Mouse (Mus musculus): ENCODE measurements around the gene Gm45140.

Gm45140 gene

DNA sequence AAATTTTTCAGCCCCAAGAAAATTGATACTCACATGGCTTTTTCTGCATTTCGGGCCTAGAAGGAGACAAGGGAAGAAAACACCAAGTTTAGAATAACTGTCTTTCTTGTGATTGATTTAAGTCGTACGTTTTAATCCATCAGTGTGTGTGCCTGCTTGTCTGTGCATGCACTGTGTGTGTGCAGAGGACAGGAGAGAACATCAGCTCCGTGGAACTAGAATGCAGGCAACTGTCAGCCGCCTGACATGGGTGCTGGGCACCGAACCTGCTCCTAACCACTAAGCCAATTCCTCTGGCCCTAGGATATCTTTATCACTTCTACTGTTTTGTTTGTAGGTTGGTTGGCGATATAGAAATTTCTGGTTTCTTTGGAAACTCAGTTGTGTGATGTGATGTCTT, at the start of gene Gm45140:
Gene Gm45140, minus strand, starts transcription at position 101 of the 400 bp plus-strand sequence.
- no peak for DNase-seq (ENCODE audit: low spot score)

DNA sequence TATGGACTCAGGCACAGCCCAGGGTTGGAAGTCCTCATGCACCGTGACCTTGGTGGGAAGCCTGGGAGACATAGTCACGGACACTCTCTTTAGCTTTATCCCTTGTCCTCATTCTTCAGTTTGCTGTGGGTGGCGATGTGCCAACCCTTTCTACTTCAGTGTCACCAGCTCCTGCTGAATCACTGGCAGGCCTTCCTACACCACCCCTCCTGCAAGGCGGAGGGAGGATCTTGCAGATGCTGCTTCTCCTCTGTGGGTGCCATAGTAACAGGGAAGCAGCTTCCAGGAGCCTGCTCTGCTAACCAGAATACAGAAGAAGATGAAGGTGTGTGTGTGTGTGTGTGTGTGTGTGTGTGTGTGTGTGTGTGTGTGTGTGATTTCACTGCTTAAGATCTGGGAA, 47.2 kb upstream of the Gm45140 start:
- DNase-seq (ENCODE audit: low spot score) = no peak

DNA sequence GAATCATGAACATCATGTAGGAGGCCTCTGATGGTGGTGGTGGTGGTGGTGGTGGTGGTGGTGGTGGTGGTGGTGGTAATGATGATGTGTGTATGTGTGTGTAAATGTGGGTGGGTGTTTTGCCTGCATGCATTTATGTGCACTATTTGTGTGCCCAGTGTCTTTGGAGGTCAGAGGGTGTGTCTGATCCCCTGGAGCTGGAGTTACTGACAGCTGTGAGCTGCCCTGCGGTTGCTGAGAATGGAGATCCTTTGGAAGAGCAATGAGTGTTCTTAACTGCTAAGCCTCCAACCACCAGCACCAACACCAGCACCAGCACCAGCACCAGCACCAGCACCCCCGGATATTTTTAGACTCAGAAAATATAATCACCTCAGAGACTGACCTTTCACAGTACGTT, 46.6 kb upstream of the Gm45140 start:
- DNase-seq (ENCODE audit: low spot score) = no peak

DNA sequence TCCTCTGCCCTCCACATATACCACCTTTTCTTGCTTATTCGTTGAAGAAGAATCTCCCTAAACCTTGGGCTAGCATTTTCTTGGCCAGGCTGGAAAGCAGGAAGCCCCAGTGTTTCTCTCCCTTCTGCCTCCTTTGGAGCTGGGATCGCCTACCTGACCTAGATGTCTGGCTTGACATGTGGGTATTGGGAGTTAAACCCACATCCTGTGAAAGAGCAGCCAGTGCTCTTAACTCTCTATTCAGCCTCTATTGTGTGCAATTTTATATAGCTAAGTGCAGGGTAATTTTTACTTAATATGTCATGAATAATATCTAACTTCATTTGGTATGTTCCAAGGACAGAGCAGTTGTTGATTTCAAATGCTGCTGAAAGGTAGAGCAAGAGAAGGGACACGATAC, 44.0 kb upstream of the Gm45140 start:
- DNase-seq (ENCODE audit: low spot score) = no peak

DNA sequence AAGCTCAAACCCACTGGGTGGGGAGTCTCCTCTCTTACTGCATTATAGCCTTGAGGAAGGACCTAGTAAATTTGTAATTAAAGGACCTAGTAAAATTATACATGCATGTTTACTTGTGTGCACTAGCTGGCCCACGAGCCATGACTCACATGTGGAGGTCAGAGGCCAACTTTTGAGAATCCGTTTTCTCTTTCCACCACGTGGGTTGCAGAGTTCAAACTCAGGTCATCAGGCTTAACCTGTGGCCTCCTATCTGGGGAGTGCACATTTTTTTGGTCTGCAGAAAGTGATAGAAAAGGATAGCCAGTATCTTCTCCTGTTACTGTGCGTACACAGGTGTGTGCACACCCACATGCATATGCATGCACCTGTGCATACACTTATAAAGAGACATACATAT, 43.4 kb upstream of the Gm45140 start:
- DNase-seq (ENCODE audit: low spot score) = no peak

DNA sequence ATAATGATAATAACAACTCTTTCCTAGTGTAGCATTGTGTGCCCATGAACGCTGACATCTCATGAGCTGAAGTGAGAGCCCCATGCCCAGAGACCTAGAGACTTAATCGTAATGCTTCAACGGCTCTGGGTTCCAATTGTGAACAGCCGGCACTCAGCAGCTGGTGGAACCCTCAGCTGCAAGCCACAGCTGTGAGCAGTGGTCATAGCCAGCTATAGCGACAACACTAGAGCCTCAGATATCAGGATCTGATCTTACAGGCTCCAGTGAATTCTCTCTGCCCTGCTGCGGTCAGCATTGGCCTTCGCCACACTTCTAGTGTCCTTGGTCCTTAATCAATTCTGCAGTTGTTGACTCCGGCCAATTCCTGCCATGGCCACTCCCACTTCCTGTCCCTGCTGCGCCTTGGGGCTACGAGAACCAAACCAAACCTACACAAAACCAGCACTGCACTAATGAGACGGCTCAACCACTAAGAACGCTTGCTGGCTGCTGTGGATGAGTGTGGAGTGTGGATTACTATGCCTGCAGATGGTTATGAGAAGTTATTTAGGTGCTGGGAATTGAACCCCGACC, 40.6 kb upstream of the Gm45140 start:
- no peak for DNase-seq (ENCODE audit: low spot score)

DNA sequence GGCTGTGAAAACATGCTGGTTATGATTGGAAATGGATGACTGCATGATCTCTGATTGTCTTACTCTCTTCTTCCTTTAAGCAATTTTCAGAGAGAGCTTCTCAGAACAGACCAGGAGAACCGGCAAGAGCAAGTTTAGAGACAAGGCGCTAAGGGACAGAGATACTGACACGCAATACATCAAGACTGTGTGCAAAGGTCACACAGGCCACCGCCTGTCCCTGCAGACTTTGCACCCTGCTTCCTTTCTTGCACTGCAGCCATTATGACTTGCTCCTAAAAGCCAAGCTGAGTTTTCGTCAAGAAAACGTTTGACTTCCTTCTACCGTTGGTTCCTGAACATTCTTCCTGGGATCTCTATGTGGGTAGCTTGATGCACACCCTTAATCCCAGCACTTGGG, 40.0 kb upstream of the Gm45140 start:
- DNase-seq (ENCODE audit: low spot score) = no peak

DNA sequence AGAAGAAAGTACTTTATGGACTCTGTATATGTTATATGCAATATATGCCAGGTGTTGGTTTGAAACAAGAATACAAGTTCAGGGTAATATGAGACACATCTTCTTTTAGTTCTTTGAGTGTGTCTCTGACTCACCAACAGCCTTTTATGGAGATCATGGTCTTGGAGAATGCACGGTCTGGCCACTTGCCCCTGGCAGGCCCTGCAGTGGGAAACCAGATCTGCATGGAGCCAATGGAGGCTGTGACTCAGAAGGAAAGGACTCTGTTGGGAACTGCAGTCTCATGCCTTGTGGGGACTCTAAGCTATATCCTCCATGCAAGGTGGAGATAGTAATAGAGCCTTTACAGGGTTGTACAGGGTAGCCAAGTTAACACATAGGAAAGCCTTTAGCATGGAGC, 39.5 kb upstream of the Gm45140 start:
- no peak for DNase-seq (ENCODE audit: low spot score)

DNA sequence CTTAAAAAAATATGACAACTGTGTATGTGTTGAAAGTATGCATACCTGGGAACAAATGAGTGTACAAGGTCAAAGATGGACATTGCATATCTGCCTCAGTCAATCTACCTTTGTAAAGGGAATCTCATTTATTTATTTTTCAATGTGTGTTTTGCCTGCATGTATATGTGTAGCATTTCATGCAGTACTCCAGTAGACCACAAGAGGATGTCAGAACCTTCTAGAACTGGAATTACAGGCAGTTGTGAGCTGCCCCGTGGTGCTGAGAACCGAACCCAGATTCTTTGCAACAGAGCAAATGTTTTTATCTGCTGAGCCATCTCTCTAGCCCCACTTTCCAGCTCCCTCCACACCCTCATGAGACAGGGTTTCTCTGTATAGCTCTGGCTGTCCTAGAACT, 38.4 kb upstream of the Gm45140 start:
- no peak for DNase-seq (ENCODE audit: low spot score)

DNA sequence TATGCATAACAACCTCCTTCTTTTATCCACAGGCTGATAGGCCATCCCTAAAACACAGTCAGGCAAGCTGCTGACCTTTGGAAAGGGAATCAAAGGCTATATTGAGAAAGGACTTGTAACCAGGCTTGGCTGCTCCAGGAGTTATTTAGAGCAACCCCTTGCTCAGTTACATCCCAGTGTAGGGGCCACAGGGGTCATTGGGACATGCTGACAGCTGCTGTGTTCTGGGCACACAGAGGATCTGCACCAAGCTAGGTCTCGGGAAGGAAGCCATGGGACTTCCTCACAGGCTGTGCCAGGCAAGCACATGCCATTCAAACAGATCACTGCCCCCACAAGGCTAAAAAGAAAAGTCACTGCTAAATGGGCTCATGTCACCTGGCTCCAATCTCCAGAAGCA, 37.5 kb upstream of the Gm45140 start:
- no peak for DNase-seq (ENCODE audit: low spot score)

DNA sequence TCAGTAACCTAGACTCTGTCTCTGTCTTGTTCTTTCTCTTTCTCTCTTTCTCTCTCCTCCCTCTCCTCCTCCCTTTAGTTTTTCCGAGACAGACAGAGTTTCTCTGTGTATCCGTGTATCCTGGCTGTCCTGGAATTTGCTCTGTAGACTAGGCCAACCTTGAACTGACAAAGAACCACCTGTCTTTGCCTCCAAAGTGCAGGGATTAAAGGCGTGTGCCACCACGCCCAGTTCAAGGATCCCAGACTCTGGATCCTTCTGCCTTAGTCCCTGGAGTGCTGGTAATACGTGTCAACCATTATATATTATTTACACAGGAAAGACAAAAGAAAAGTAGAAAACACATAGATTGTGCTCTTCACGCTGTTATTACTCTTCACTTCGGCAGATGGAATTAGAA, 35.6 kb upstream of the Gm45140 start:
- DNase-seq (ENCODE audit: low spot score) = no peak

DNA sequence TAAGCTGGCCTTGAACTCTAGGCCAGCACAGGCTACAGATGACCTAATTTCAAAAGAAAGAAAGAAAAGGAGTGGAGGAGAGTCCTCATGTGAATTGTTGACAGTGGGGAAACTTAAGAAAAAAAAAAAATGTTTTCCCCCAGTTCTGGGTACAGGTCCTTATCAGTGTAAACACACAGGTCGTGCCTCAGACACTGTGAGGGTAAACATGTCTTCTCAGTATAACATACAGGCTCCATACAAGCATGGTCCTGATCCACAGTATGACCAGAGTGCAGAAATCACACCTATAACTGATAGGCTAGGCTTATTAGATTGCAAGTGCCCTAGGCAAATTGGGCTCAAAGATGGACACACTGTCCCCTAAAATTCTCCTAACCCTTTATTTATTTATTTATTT, 34.8 kb upstream of the Gm45140 start:
- no peak for DNase-seq (ENCODE audit: low spot score)

DNA sequence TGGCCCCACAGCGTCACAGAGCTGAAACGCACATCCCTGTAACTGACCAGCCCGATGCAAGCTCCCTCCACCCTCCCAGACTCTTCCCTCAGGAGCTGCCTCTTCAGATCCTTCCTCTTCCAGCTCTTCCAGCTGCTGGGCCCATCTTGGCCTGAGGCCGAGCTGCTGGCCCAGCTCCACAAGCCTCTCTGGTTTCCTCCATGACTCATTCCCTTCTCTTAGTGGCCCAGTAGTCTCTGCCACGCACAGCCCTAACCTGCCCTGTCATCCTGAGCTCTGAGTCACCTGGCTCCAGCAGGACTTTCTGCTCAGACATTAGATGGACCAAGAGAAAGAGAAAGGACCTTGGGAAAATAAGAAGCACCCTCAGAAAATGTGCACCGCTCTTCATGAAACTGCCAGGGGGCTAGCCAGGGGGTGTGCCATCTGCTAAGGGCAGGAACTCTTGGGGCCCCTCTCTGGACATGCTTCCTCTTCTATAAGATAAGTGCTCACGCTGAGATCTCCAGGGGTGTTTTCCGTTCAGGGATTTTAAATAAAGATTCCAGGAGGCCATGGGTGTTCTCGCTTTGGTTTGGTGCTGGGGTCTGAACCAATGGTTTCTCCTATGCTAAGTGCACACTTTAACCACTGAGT, 33.4 kb upstream of the Gm45140 start:
- peak; percentile 29 for DNase-seq (ENCODE audit: low spot score)

DNA sequence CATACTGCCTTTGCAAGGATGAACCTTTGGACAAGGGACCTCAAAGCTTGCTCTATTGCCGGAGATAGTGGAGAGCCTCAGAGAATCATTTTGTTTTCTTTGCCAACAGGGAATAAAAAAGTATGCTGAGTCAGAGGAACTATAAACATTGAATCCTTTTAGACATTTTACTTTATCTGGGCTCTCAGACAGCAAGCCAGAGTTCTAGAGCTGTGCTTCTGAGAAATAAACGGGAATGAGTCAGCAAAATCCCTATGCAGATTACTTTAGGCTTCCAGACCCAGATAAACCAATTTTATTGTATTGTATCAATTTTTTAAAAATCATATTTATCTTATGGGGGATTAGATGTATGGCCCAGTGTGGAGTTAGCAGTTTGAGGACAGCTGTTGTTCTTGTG, 31.7 kb upstream of the Gm45140 start:
- DNase-seq (ENCODE audit: low spot score) = no peak

DNA sequence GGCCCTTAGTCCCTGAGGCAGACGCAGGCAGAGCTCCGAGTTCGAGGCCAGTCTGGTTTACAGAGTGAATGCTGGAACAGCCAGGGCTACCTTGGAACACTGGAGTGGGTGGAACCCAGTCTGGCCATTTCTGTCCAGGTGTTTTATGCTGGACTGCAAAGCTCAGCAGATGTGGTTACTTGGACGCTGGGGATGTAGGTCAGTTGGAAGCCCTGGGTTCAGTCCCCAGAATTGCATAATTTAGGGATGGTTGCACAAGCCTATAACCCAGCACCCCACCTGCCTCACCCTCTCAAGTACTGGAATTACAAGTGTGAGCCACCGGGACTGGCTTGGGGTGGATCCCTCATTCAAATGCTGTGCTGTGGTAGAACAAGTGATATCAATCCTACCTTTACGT, 30.6 kb upstream of the Gm45140 start:
- DNase-seq (ENCODE audit: low spot score) = no peak

DNA sequence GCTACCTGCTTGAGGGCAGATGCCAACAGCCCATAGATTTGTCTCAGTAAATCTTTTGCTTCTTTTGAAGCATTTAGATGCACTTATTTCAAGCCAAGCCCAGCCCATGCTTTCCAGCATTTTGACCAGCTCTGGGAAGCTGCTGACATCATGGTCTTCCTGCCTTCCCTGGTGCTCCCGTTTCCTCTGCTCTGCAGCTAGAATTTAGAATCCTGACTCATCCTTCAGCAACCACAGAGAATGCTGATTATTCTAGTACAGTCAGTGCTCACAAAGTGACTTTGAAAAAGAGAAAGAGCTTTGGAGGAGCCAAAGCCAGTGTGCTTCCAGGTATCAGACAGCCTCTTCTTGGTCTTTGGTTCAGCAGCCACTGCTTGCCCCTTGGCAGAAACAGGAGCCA, 21.5 kb upstream of the Gm45140 start:
- DNase-seq (ENCODE audit: low spot score) = no peak

DNA sequence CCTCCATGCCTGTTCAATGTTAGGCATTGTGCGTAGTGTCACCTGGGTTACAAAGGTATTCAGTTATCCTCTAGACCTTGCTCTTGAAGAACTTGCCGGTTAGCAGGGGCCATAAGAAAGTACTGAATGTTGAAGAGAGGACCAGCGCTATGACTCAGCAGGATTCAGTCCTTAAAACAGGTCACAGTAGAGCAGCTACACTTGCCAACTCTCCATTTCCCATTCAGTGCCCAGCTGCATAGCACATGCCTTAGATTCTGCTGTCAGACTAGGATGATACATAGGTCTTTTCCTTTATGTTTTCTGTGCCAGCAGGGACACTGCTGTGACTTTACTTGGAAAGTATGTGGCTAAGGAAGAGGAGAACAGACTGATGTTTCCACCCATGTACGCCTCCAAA, 17.9 kb upstream of the Gm45140 start:
- no peak for DNase-seq (ENCODE audit: low spot score)

DNA sequence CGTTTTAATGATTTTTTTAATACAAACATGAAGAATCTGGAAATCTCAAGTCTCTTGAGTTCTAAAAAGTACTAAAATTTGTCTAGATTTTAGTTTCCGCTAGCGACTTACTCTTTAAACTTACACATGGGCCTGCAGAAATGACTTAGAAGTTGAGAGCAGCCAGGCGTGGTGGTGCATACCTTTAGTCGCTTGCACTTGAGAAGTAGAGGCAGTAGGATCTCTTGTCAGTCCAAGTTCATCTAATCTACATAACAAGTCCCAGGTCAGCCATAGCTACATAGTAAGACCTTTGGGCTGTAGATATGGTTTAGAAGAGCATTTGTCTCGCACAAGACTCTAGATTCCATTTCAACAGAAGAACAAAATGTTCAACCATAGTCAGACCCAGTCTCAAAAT, 16.3 kb upstream of the Gm45140 start:
- DNase-seq (ENCODE audit: low spot score) = no peak

DNA sequence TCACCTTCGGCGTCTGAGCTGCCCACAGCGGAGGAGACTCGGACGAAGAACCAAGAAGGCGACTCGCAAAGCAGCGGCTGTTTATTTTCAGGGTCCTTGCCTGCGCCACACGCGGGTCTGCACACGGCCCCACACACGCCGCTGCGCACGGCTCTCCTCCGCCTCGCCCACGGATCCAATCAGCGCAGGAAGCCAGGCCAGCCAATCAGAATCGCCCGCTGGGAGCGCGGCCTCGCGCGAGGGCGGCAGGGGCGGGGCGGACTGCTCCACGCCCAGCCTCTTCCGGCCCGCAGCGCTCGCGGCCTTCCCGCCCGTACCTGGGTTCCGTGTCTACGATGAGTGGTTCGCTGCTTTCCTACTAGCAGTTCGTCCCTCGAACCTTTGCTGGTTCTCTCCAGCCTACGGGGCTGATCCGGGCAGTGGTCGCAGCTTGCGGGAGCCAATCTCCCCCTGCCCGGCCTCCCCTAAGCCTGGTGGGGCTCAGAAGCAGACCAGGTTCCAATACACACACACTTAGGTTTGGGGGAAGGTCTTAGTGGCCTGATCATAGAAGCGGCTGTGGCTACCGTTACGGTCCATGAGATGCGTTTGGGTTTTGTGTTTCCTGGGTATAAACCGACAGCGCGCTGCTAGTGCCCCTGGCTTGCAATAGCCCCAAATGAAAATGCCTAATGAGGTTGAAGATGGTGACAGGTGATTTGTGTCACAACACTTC, 15.5 kb upstream of the Gm45140 start, which contains the start of gene Cnbp:
Gene Cnbp, minus strand, starts transcription at position 207 of the 715 bp plus-strand sequence.
- DNase-seq (ENCODE audit: low spot score) = peak; percentile 95

DNA sequence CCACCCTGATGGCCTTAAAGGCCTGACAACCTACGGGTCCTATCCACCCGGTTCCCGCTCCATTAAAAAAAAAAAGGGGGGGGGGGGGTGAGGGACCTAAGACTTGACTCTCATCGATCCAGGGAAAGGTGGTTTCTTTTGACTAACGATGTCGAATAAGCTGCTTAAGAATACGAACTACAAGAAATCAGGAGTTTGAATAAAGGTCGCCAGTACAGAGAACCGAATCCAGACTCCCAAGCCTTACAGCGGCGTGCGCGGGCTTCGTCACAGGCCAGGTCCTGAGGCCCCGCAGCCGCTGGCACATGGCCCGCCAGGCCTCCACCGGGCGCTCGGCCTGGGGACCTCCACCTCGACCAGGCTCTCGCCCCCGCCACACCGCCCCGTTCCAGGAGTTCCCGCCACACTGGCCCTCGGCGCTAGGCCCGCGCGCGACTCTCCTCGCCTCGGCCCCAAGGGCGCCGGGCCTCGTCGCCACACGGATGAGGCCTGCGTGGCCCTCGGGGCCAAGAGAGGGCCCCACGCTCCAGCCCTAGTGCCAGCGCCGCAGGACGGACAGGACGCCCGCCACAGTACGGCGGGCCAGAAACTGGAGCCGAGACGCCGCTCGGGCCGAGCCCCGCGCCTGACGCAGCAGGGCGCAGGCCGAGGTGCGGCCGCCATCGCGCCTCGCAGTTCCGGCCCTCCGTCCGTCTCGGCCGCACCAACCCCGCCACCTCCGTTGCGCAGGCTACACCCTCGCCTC, 14.7 kb upstream of the Gm45140 start:
- DNase-seq (ENCODE audit: low spot score) = peak; percentile 54

DNA sequence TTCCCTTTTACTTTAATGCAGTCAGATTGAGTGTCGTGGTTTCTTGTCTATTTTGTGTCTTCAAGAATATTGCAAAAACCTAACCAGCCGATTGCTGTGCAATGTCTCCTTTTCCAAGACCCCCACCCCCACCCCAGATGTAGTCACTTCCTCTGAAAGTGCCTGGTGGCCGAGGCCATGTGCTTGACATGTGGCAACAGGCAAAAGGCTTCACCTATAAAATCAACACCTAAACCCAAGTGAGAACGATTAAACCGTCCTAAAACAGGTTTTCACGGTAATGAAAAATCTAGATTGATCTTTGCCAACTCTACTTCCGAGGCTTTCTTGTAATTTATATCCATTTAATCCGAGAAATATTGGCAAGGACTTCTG, 14.2 kb upstream of the Gm45140 start:
- no peak for DNase-seq (ENCODE audit: low spot score)

DNA sequence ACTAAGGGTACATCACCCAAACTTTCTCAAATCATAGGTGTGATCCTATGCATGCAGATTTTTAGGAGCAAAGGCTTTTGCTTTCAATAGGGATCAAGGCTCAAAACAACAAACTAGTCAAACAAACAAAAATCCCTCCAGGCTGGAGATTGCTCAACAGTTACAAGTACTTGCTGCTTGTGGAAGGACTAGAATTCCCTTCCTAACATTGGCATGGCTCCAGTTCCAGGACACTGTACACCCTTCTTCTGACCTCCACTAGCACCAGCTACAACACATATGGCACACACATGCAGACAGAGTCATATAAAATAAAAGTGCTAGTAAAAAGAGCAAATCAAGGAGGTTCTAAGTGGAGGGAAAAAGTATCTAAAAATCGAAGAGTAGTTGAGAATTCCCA, 11.2 kb upstream of the Gm45140 start:
- DNase-seq (ENCODE audit: low spot score) = no peak

Measured in ovary, postnatal 10 days (tissue).